Comparison of ENCODE assay signal across 10 mouse cellular contexts in genomic region chr4:83307686-83308469, GRCm38 (mm10). TPM values are rescaled to one million over a fixed set of nuclear protein-coding genes. Genes with fewer than 3 reads are reported as not detected.
DNase-seq lines count a peak whose midpoint lies in the region; ATAC-seq and TF ChIP-seq lines count a peak whose summit lies in the region.
"Had no signal": no experiment of that assay in that cellular context is flagged by ENCODE, and none has a peak within 500 bp of the region (broad histone marks: within the 10 kb centered on the region; RNA-seq: fewer than 3 reads in every experiment).

No protein-coding gene starts in this region.

- H3K4me1 ChIP-seq in heart, embryonic 11.5 days (ENCODE audit: control insufficient read depth, insufficient read depth, low read length) = peaks cover 13% of the 10 kb centered on the region
- H3K4me1 ChIP-seq in heart, embryonic 12.5 days (replicated peaks) = peaks cover 28% of the 10 kb centered on the region

- H3K79me2 ChIP-seq in myocyte (ENCODE audit: control insufficient read depth, insufficient read depth) = peaks cover 80% of the 10 kb centered on the region

- WGBS in heart, embryonic 11.5 days (ENCODE audit: insufficient replicate concordance) = 39% methylated on average over 12 of the region's 12 CpGs
- 34% methylated on average over 12 of the region's 12 CpGs for WGBS in heart, embryonic 12.5 days

- H3K27me3 ChIP-seq in heart, embryonic 11.5 days (ENCODE audit: control insufficient read depth, insufficient read depth, low read length) = no peaks in the 10 kb centered on the region
- H3K27me3 ChIP-seq in heart, embryonic 12.5 days (replicated peaks) = no peaks in the 10 kb centered on the region
- H3K27me3 ChIP-seq in myocyte (ENCODE audit: control insufficient read depth, insufficient read depth, insufficient read length) = no peaks in the 10 kb centered on the region

- H3K9me3 ChIP-seq in heart, embryonic 11.5 days (replicated peaks; ENCODE audit: control insufficient read depth, low read length) = no peaks in the 10 kb centered on the region
- no peaks in the 10 kb centered on the region for H3K9me3 ChIP-seq in heart, embryonic 12.5 days (replicated peaks)

- H3K4me3 ChIP-seq in heart, embryonic 11.5 days (ENCODE audit: low read depth, low read length) = no peak overlapping the region
- H3K4me3 ChIP-seq in heart, embryonic 12.5 days = no peak overlapping the region
- no peak overlapping the region for H3K4me3 ChIP-seq in myocyte

- TF ChIP-seq POLR2A in myocyte (IDR thresholded peaks at IDR 0.05; ENCODE audit: insufficient read length, low read depth) = no peak

- H3ac ChIP-seq in myocyte (ENCODE audit: control insufficient read depth, insufficient read length) = no peak overlapping the region

- no peak overlapping the region for H3K27ac ChIP-seq in heart, embryonic 11.5 days (ENCODE audit: low read depth, low read length)
- H3K27ac ChIP-seq in heart, embryonic 12.5 days (ENCODE audit: poor library complexity, severe bottlenecking) = peak overlapping the region; percentile 52

- H3K9ac ChIP-seq in heart, embryonic 11.5 days (ENCODE audit: low read depth, low read length) = no peak overlapping the region
- no peak overlapping the region for H3K9ac ChIP-seq in heart, embryonic 12.5 days

- ATAC-seq in heart, embryonic 11.5 days (replicated peaks; ENCODE audit: insufficient number of reproducible peaks, low FRiP score, low TSS enrichment) = no peak
- ATAC-seq in heart, embryonic 12.5 days (ENCODE audit: insufficient number of reproducible peaks, low FRiP score) = peak; percentile 58; the same call in 1 of the 2 replicates
- no peak for ATAC-seq in frontal cortex, adult (ENCODE audit: low TSS enrichment)
- ATAC-seq: forebrain, embryonic 16.5 days had no signal

- DNase-seq in heart, adult 18-20 months = peak; percentile 71 to 72
- DNase-seq in kidney, postnatal 10 days = peak; percentile 85
- DNase-seq in adipocyte (ENCODE audit: low spot score) = no peak
- no peak for DNase-seq in left cerebral cortex, adult 11 months (ENCODE audit: low spot score)
- DNase-seq: cerebellum, postnatal 36 days had no signal

- H3K4me2 ChIP-seq in heart, embryonic 11.5 days = no peak overlapping the region
- peak overlapping the region; percentile 12; the same call in 1 of the 2 replicates for H3K4me2 ChIP-seq in heart, embryonic 12.5 days
- H3K4me2 ChIP-seq in myocyte (ENCODE audit: low read depth) = peak overlapping the region; percentile 85

- H3K36me3 ChIP-seq in heart, embryonic 11.5 days (ENCODE audit: control insufficient read depth, insufficient read depth, low read length) = no peaks in the 10 kb centered on the region
- no peaks in the 10 kb centered on the region for H3K36me3 ChIP-seq in heart, embryonic 12.5 days
- H3K36me3 ChIP-seq in myocyte (ENCODE audit: control insufficient read depth, insufficient read depth) = no peaks in the 10 kb centered on the region

TF ChIP-seq in myocyte, 11 proteins besides CTCF, POLR2A, EP300 and RAD21:
- TF ChIP-seq USF1 (IDR thresholded peaks at IDR 0.05; ENCODE audit: low read depth) = no peak

RNA-seq across cellular contexts. Expression of gene Ttc39b, which starts 16.2 kb away (rescaled TPM):
- total RNA-seq in heart, adult 18-20 months (2021) = 10 to 100 TPM; 14.8 to 20.9 TPM
- polyA plus RNA-seq in heart, embryonic 11.5 days (2014; fragmentation: Nextera tagmentation; extraction: Ambion mirVana) = 2.3 and 2.9 TPM in 2 replicates
- 1.2 and 2.2 TPM in 2 replicates for polyA plus RNA-seq in heart, embryonic 12.5 days (2016; fragmentation: Nextera tagmentation; extraction: Ambion mirVana)
- polyA plus RNA-seq in myocyte (2012; fragmentation: generic; extraction: Trizol) = 19.3 TPM

Comparison
In these comparisons a context has a peak if more than half of its experiments do, and no peak if none do; other contexts are left out.
1. DNase-seq: peak in heart, adult 18-20 months (2 of 2) and kidney, postnatal 10 days (single experiment); none in adipocyte (single experiment) and left cerebral cortex, adult 11 months (single experiment).